Mouse (Mus musculus) MEL (cell line): ENCODE results near the gene Rab11a.

Experiments used
- CTCF ChIP-seq, 3 experiments: IDR thresholded peaks in 2 of 3; conservative IDR thresholded peaks in 1 of 3; 2 replicates each; pipeline ENCODE4 v1.5.1; 2011 to 2012; ENCODE audit warnings: low read length in 3 of 3, low read depth in 2 of 3, mild to moderate bottlenecking in 2 of 3, improper control_type of control experiment in 1 of 3, inconsistent platforms in 1 of 3, mixed read lengths in 1 of 3, moderate library complexity in 1 of 3; ENCODE audit not compliant: control insufficient read depth in 1 of 3, insufficient read depth in 1 of 3, poor library complexity in 1 of 3, severe bottlenecking in 1 of 3
- ELF1 ChIP-seq: IDR thresholded peaks from 2 replicates; pipeline ENCODE4 v1.6.1; 2014; ENCODE audit warnings: low read depth, mild to moderate bottlenecking, inconsistent platforms, low read length, improper control_type of control experiment, moderate library complexity
- ETS1 ChIP-seq: IDR thresholded peaks from 2 replicates; pipeline ENCODE4 v1.6.1; 2012; ENCODE audit warnings: low read depth, mild to moderate bottlenecking, inconsistent platforms, low read length, improper control_type of control experiment, moderate library complexity
- POLR2A ChIP-seq, 2 experiments: IDR thresholded peaks; 2 replicates each; pipeline ENCODE4 v1.6.1; 2011 to 2012; ENCODE audit warnings: low read length in 2 of 2, mild to moderate bottlenecking in 2 of 2, control low read depth in 1 of 2, improper control_type of control experiment in 1 of 2, low read depth in 1 of 2, moderate library complexity in 1 of 2; ENCODE audit not compliant: control insufficient read depth in 1 of 2, insufficient read depth in 1 of 2, poor library complexity in 1 of 2
- ZC3H11A ChIP-seq: IDR thresholded peaks from 2 replicates; pipeline ENCODE4 v1.6.1; 2012; ENCODE audit warnings: low read depth, mild to moderate bottlenecking, inconsistent platforms, low read length, improper control_type of control experiment
- ZMIZ1 ChIP-seq: IDR thresholded peaks from 2 replicates; pipeline ENCODE4 v1.6.1; 2012; ENCODE audit warnings: low read depth, mild to moderate bottlenecking, inconsistent platforms, low read length, improper control_type of control experiment, moderate library complexity

DNA sequence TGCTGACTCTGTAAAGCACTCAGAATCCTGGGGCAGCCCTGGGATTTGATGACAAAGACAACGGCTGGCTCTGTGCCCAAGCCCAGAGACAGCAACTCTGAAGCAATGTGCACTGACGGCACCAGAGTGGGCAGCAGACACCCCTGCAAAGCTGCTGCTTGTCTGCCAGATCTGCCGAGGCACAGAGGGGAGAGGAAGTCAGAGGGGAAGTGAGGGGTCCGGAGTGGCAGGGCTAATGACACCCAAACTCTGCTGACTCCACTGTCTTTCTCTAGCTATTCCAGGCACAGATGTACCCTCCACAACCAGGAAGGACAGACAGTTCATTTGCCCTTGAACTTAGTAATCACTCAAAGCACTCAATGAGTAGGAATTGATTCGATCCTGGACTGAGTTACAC lies 33.7 kb upstream of the Rab11a start:
- TF ChIP-seq CTCF (IDR thresholded peaks at IDR 0.05 in 2 of 3, conservative IDR thresholded peaks at IDR 0.05 in 1 of 3; ENCODE audit: control insufficient read depth in 1 of 3, insufficient read depth in 1 of 3, low read depth in 2 of 3, low read length in 3 of 3, poor library complexity in 1 of 3, severe bottlenecking in 1 of 3) (no peak), ETS1 (no peak), ELF1 (no peak), POLR2A (IDR thresholded peaks at IDR 0.05; ENCODE audit: control insufficient read depth in 1 of 2, insufficient read depth in 1 of 2, low read depth in 1 of 2, low read length in 2 of 2, poor library complexity in 1 of 2) (no peak), ZMIZ1 (no peak), ZC3H11A (no peak)
